Mouse (Mus musculus) intestine, embryonic 16.5 days (tissue): ENCODE results near the gene Hoxd12. TPM values are rescaled to one million over a fixed set of nuclear protein-coding genes. Genes with fewer than 3 reads are reported as not detected.
A peak's percentile ranks its signal among the peaks of the same experiment; 100 is the strongest.

Source experiments
- ATAC-seq: fragments of 200-750 bp; cut with Nextera tagmentation; 2 replicates; pipeline ENCODE4 v1.8.0; 2017; ENCODE audit warnings: moderate TSS enrichment, moderate library complexity
- H3K27ac ChIP-seq: fragments of 300-500 bp; sonication (generic); 2 replicates; pipeline ENCODE4 v1.5.1; 2014; ENCODE audit warnings: mild to moderate bottlenecking, low read length
- H3K27me3 ChIP-seq: fragments of 300-500 bp; sonication (generic); replicated peaks from 2 replicates; pipeline ENCODE4 v1.6.1; 2014; ENCODE audit warnings: low read length, control low read depth, mixed read lengths; ENCODE audit not compliant: control insufficient read depth, insufficient read depth
- H3K36me3 ChIP-seq: fragments of 300-500 bp; sonication (generic); 2 replicates; pipeline ENCODE4 v1.6.1; 2014; ENCODE audit warnings: low read length, control low read depth; ENCODE audit not compliant: control insufficient read depth, insufficient read depth
- H3K4me1 ChIP-seq: fragments of 300-500 bp; sonication (generic); 2 replicates; pipeline ENCODE4 v1.6.1; 2014; ENCODE audit warnings: low read length, control low read depth, mixed read lengths; ENCODE audit not compliant: control insufficient read depth, insufficient read depth
- H3K4me2 ChIP-seq: fragments of 300-500 bp; sonication (generic); 2 replicates; pipeline ENCODE4 v1.6.1; 2014; ENCODE audit warnings: low read depth, low read length, control low read depth
- H3K4me3 ChIP-seq: fragments of 300-500 bp; sonication (generic); 2 replicates; pipeline ENCODE4 v1.5.1; 2014; ENCODE audit warnings: mild to moderate bottlenecking, low read length
- H3K9ac ChIP-seq: fragments of 300-500 bp; sonication (generic); 2 replicates; pipeline ENCODE4 v1.6.1; 2014; ENCODE audit warnings: low read depth, low read length
- H3K9me3 ChIP-seq: fragments of 300-500 bp; sonication (generic); 2 replicates; pipeline ENCODE4 v1.6.1; 2016; ENCODE audit warnings: low read length, control low read depth; ENCODE audit not compliant: control insufficient read depth
- WGBS: fragments of 180-500 bp; shearing (Covaris S2); extraction: QIAGEN DNeasy Blood & Tissue Kit; methylation state at CpG from one replicate; pipeline ENCODE4 v1.1.7; 2014; 5-methylcytosine and 5-hydroxymethylcytosine counted together
- polyA plus RNA-seq: library from polyadenylated mRNA; unstranded; fragments of >200 nt; fragmentation: Nextera tagmentation; extraction: Ambion mirVana; gene quantifications from 2 replicates; pipeline ENCODE4 v1.2.1, GENCODE M21; 2015

Gene Hoxd12
- polyA plus RNA-seq, 1 experiment from 2014 or later, result 0.60 TPM

GRCm38 (mm10) chr2:74660421-74661375 is 14.1 kb upstream of the Hoxd12 start:
- ATAC-seq, result no peak
- Histone ChIP-seq H3K4me1 (no peaks in the 10 kb centered on the region; the same call in 1 of the 2 replicates), H3K9ac (no peak overlapping the region), H3K4me3 (no peak overlapping the region), H3K9me3 (no peaks in the 10 kb centered on the region), H3K4me2 (no peak overlapping the region), H3K27ac (no peak overlapping the region), H3K27me3 (peaks cover 69% of the 10 kb centered on the region), H3K36me3 (no peaks in the 10 kb centered on the region)
- WGBS, result 2% methylated on average over 30 of the region's 30 CpGs

- H3K27me3 ChIP-seq, result peaks cover 69% of the 10 kb centered on the region
- H3K4me1 ChIP-seq, result no peaks in the 10 kb centered on the region
- no peak overlapping the region for H3K27ac ChIP-seq
- 3% methylated on average over 14 of the region's 14 CpGs for WGBS
- H3K9me3 ChIP-seq, result no peaks in the 10 kb centered on the region
- no peak overlapping the region for H3K9ac ChIP-seq
- peak overlapping the region; percentile 17; the same call in 1 of the 2 replicates for H3K4me2 ChIP-seq
- ATAC-seq, result no peak
- H3K36me3 ChIP-seq, result no peaks in the 10 kb centered on the region
- no peak overlapping the region for H3K4me3 ChIP-seq
Measured at GRCm38 (mm10) chr2:74661685-74662084, 13.1 kb upstream of the Hoxd12 start.

DNA sequence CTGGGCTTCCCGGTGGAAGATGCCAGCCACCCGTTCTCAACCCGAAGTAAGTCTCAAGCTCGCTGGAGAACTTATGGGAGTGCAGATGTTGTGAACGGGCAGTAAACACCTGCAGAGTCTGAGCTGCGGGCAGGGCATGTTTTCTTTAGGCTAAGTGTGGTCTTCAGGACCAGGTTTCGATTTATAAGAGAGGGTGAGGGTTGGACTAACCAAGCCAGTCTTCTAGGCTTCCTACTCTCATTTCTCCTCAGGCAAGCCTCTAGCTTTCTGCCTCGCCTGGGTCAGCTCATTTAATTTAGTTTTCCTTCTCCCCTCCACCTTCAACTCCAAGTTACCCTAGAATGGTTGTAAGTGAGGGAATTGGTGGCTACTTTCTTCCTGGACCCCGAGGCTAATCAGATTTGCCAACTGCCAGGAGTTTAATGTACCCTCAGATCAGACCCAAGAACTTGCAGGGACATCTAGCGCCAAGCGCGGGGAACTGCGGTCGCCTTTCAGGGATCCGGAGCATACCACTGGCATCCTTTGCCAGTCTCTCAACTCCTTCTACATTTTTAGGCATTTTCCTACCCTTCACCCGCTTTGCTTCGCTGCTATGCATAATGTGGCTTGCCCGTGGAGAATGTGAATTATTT is 11.4 kb upstream of the Hoxd12 start:
- Histone ChIP-seq H3K27ac (no peak overlapping the region), H3K27me3 (peaks cover 79% of the 10 kb centered on the region), H3K9me3 (no peaks in the 10 kb centered on the region), H3K4me3 (no peak overlapping the region), H3K4me2 (no peak overlapping the region), H3K4me1 (peaks cover 8% of the 10 kb centered on the region), H3K36me3 (no peaks in the 10 kb centered on the region), H3K9ac (no peak overlapping the region)
- 4% methylated on average over 18 of the region's 18 CpGs for WGBS
- no peak for ATAC-seq

- Histone ChIP-seq H3K27me3 (peaks cover 82% of the 10 kb centered on the region), H3K4me3 (no peak overlapping the region), H3K4me1 (peaks cover 11% of the 10 kb centered on the region), H3K4me2 (no peak overlapping the region), H3K9ac (no peak overlapping the region), H3K9me3 (no peaks in the 10 kb centered on the region), H3K27ac (no peak overlapping the region), H3K36me3 (no peaks in the 10 kb centered on the region)
- 5% methylated on average over 7 of the region's 7 CpGs for WGBS
- ATAC-seq, result no peak
Measured at GRCm38 (mm10) chr2:74666411-74666810, 8.4 kb upstream of the Hoxd12 start.

- H3K9me3 ChIP-seq, result no peaks in the 10 kb centered on the region
- H3K4me2 ChIP-seq, result no peak overlapping the region
- peaks cover 11% of the 10 kb centered on the region for H3K4me1 ChIP-seq
- ATAC-seq, result no peak
- peak overlapping the region; percentile 48; the same call in 1 of the 2 replicates for H3K4me3 ChIP-seq
- H3K36me3 ChIP-seq, result no peaks in the 10 kb centered on the region
- no peak overlapping the region for H3K27ac ChIP-seq
- peaks cover 80% of the 10 kb centered on the region for H3K27me3 ChIP-seq
- WGBS, result 2% methylated on average over 36 of the region's 36 CpGs
- no peak overlapping the region for H3K9ac ChIP-seq
Measured at GRCm38 (mm10) chr2:74667191-74667841, 7.5 kb upstream of the Hoxd12 start.

GRCm38 (mm10) chr2:74667842-74668357 is 6.9 kb upstream of the Hoxd12 start, which contains the start of gene Hoxd13:
Gene Hoxd13, plus strand, starts transcription at chr2:74668310.
- Histone ChIP-seq H3K27me3 (peaks cover 80% of the 10 kb centered on the region), H3K27ac (no peak within 1 kb of the TSS), H3K9ac (no peak within 1 kb of the TSS), H3K9me3 (no peaks in the 10 kb centered on the region), H3K4me1 (peaks cover 12% of the 10 kb centered on the region), H3K4me3 (peak within 1 kb of the TSS; percentile 48), H3K4me2 (peak within 1 kb of the TSS; percentile 75), H3K36me3 (no peaks in the 10 kb centered on the region)
- 0% methylated on average over 20 of the region's 51 CpGs for WGBS
- ATAC-seq, result peak; percentile 78

DNA sequence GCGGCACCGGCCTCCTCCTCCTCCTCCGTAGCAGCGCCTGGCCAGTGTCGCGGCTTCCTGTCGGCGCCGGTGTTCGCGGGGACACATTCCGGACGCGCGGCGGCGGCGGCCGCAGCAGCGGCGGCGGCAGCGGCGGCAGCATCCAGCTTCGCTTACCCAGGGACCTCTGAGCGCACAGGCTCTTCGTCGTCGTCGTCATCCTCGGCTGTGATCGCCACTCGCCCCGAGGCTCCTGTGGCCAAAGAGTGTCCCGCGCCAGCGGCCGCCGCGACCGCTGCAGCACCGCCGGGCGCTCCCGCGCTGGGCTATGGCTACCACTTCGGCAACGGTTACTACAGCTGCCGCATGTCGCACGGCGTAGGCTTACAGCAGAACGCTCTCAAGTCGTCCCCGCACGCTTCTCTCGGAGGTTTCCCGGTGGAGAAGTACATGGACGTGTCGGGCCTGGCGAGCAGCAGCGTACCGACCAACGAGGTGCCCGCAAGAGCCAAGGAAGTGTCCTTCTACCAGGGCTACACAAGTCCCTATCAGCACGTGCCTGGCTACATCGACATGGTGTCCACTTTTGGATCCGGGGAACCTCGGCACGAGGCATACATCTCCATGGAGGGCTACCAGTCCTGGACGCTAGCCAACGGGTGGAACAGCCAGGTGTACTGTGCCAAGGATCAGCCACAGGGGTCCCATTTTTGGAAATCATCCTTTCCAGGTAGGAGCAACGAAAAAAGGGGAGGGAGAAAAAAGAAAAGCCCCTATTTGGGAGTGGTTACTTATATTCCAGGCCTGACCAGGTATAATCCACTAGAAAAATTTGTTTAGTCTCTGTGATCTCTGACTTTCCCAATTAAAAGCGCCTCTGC is 6.2 kb upstream of the Hoxd12 start:
- Histone ChIP-seq H3K27ac (no peak overlapping the region), H3K36me3 (no peaks in the 10 kb centered on the region), H3K27me3 (peaks cover 82% of the 10 kb centered on the region), H3K4me3 (peak overlapping the region; percentile 48), H3K9me3 (no peaks in the 10 kb centered on the region), H3K4me2 (peak overlapping the region; percentile 75), H3K4me1 (peaks cover 13% of the 10 kb centered on the region), H3K9ac (no peak overlapping the region)
- ATAC-seq, result peak; percentile 51
- WGBS, result under 1% methylated on average over 73 of the region's 74 CpGs

DNA sequence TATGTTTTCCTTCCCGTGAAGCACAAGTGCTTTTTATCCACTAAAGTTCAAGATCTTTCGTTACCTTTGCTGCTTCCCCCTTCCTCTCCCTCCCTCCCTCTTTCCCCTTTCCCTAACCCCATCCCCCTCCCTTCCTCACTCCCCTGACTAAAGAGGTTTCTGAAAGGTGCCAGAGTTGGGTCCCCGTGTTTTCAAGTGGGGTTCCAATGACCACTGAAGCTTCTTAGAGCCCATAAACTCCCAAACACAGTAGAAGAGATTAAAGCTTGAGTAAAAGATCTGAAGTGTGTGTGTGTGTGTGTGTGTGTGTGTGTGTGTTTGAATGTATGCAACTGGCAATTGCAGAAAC is 5.6 kb upstream of the Hoxd12 start:
- ATAC-seq, result no peak
- H3K27ac ChIP-seq, result no peak overlapping the region
- H3K4me1 ChIP-seq, result peaks cover 13% of the 10 kb centered on the region
- H3K9ac ChIP-seq, result no peak overlapping the region
- no peaks in the 10 kb centered on the region for H3K9me3 ChIP-seq
- H3K27me3 ChIP-seq, result peaks cover 82% of the 10 kb centered on the region
- H3K4me3 ChIP-seq, result no peak overlapping the region
- WGBS, result 3% methylated on average over 3 of the region's 3 CpGs
- H3K4me2 ChIP-seq, result no peak overlapping the region
- H3K36me3 ChIP-seq, result no peaks in the 10 kb centered on the region
